Mouse (Mus musculus) kidney, adult 9 months (tissue): Measurements from ENCODE around the gene D16Ertd472e.
A peak's percentile ranks its signal among the peaks of the same experiment; 100 is the strongest.
"Not testable (repeated sequence)": the region's sequence is repeated elsewhere in the genome, so short reads cannot be mapped to it uniquely, and the experiment has no call there.

Experiments
- DNase-seq: peaks from one replicate; pipeline ENCODE4 v3.0.0; 2022

The D16Ertd472e gene

GRCm38 (mm10) chr16:78564110-78564821 is 12.2 kb downstream of the D16Ertd472e start:
- no peak for DNase-seq

- DNase-seq: no peak
Observed at GRCm38 (mm10) chr16:78563093-78563971, 13.2 kb downstream of the D16Ertd472e start.

GRCm38 (mm10) chr16:78560627-78561026 is 15.9 kb downstream of the D16Ertd472e start:
- no peak for DNase-seq

GRCm38 (mm10) chr16:78560063-78560462 is 16.4 kb downstream of the D16Ertd472e start:
- no peak for DNase-seq

GRCm38 (mm10) chr16:78557573-78557972 is 18.9 kb downstream of the D16Ertd472e start:
- no peak for DNase-seq

GRCm38 (mm10) chr16:78554911-78555648 is 21.4 kb downstream of the D16Ertd472e start:
- DNase-seq: no peak

GRCm38 (mm10) chr16:78547367-78547766 is 29.1 kb downstream of the D16Ertd472e start:
- no peak for DNase-seq

- no peak for DNase-seq
Observed at GRCm38 (mm10) chr16:78546529-78546928, 30.0 kb downstream of the D16Ertd472e start.

GRCm38 (mm10) chr16:78540376-78541246 is 35.9 kb downstream of the D16Ertd472e start:
- peak; percentile 7 for DNase-seq

GRCm38 (mm10) chr16:78537798-78538422 is 38.6 kb downstream of the D16Ertd472e start:
- no peak for DNase-seq

- no peak for DNase-seq
Observed at GRCm38 (mm10) chr16:78537322-78537721, 39.2 kb downstream of the D16Ertd472e start.

GRCm38 (mm10) chr16:78534468-78534867 is 42.0 kb downstream of the D16Ertd472e start:
- no peak for DNase-seq

GRCm38 (mm10) chr16:78531957-78532605 is 44.4 kb downstream of the D16Ertd472e start:
- no peak for DNase-seq

- no peak for DNase-seq
Observed at GRCm38 (mm10) chr16:78522974-78523373, 53.5 kb downstream of the D16Ertd472e start.

GRCm38 (mm10) chr16:78518697-78519096 is 57.8 kb downstream of the D16Ertd472e start:
- no peak for DNase-seq

- DNase-seq: no peak
Observed at GRCm38 (mm10) chr16:78517171-78517570, 59.3 kb downstream of the D16Ertd472e start.

- DNase-seq: no peak
Observed at GRCm38 (mm10) chr16:78511526-78511925, 65.0 kb downstream of the D16Ertd472e start.

- DNase-seq: no peak
Observed at GRCm38 (mm10) chr16:78502492-78502891, 74.0 kb downstream of the D16Ertd472e start.

- DNase-seq: not testable (repeated sequence)
Observed at GRCm38 (mm10) chr16:78492696-78493095, 83.8 kb downstream of the D16Ertd472e start.

GRCm38 (mm10) chr16:78490779-78491178 is 85.7 kb downstream of the D16Ertd472e start:
- no peak for DNase-seq
